In genomic region chr9:28940901-28941300, GRCm38 (mm10) we compare ENCODE assay signal across 18 mouse cellular contexts.
A peak's percentile ranks its signal among the peaks of the same experiment; 100 is the strongest.
DNase-seq lines count a peak whose midpoint lies in the region.
"Had no signal": no experiment of that assay in that cellular context is flagged by ENCODE, and none has a peak within 500 bp of the region (broad histone marks: within the 10 kb centered on the region; RNA-seq: fewer than 3 reads in every experiment).

No protein-coding gene starts in this region.

- DNase-seq in layer of hippocampus, adult 11-12 months (ENCODE audit: low spot score) = peak; percentile 22
- DNase-seq in layer of hippocampus, postnatal 10 days (ENCODE audit: low spot score in 2 of 2) = no peak
- peak; percentile 51 for DNase-seq in layer of hippocampus, adult 9-11 months
- DNase-seq in layer of hippocampus, postnatal 36 days = no peak
- peak; percentile 47 for DNase-seq in brain, adult 2 months (ENCODE audit: low read depth, low spot score)
- peak; percentile 49 for DNase-seq in telencephalon, adult 2 months (ENCODE audit: low read depth, low spot score)
- no peak for DNase-seq in ovary, postnatal 14 days (ENCODE audit: low spot score)
- DNase-seq in kidney, postnatal 10 days = no peak
- DNase-seq: adrenal gland, adult 2 months; adrenal gland, adult 8-10 months; adrenal gland, postnatal 10 days; adrenal gland, postnatal 14 days; adrenal gland, postnatal 25 days; adrenal gland, postnatal 36 days; B cell, adult 2 months; cerebellum, adult 11 months; cerebellum, adult 11-12 months; cerebellum, adult 18-20 months had no signal

Comparison
In these comparisons a context has a peak if more than half of its experiments do, and no peak if none do; other contexts are left out.
1. DNase-seq: peak in layer of hippocampus, adult 11-12 months (single experiment), layer of hippocampus, adult 9-11 months (single experiment), brain, adult 2 months (single experiment) and telencephalon, adult 2 months (single experiment); none in layer of hippocampus, postnatal 10 days (0 of 2), layer of hippocampus, postnatal 36 days (0 of 2), ovary, postnatal 14 days (single experiment) and kidney, postnatal 10 days (single experiment).